Mouse (Mus musculus): Measurements from ENCODE around the gene Prm2.

Gene Prm2

GRCm38 (mm10) chr16:10780631-10781120 is 15.3 kb downstream of the Prm2 start:
- in situ Hi-C loops (cut with MboI, MseI), result loop anchor here (10.0 kb wide), 1 partner anchor 54 kb away; the partner anchor contains the start of gene Rmi2

- in situ Hi-C loops (cut with MboI, MseI), result no loop called here
These were observed 18.3 kb downstream of the Prm2 start for GRCm38 (mm10) chr16:10777579-10778160.

GRCm38 (mm10) chr16:10776322-10776721 is 19.6 kb downstream of the Prm2 start:
- in situ Hi-C loops (cut with MboI, MseI), result no loop called here

GRCm38 (mm10) chr16:10774726-10775125 is 21.2 kb downstream of the Prm2 start:
- in situ Hi-C loops (cut with MboI, MseI), result loop anchor here (5.0 kb wide), 1 partner anchor 112 kb away; no protein-coding TSS in a partner anchor

- in situ Hi-C loops (cut with MboI, MseI), result loop anchor here (5.0 kb wide), 1 partner anchor 111 kb away; no protein-coding TSS in a partner anchor
These were observed 22.4 kb downstream of the Prm2 start for GRCm38 (mm10) chr16:10773543-10773942.

- in situ Hi-C loops (cut with MboI, MseI), result loop anchor here (5.0 kb wide), 1 partner anchor 110 kb away; no protein-coding TSS in a partner anchor
These were observed 24.0 kb downstream of the Prm2 start for GRCm38 (mm10) chr16:10771769-10772510.

GRCm38 (mm10) chr16:10770531-10771325 is 25.2 kb downstream of the Prm2 start:
- in situ Hi-C loops (cut with MboI, MseI), result loop anchor here (5.0 kb wide), 1 partner anchor 108 kb away; no protein-coding TSS in a partner anchor

GRCm38 (mm10) chr16:10769661-10770060 is 26.3 kb downstream of the Prm2 start:
- in situ Hi-C loops (cut with MboI, MseI), result loop anchor here (5.0 kb wide), 1 partner anchor 107 kb away; no protein-coding TSS in a partner anchor

- in situ Hi-C loops (cut with MboI, MseI), result no loop called here
These were observed 27.1 kb downstream of the Prm2 start for GRCm38 (mm10) chr16:10768821-10769220.

- in situ Hi-C loops (cut with MboI, MseI), result no loop called here
These were observed 28.8 kb downstream of the Prm2 start for GRCm38 (mm10) chr16:10767158-10767557.

- in situ Hi-C loops (cut with MboI, MseI), result no loop called here
These were observed 31.6 kb downstream of the Prm2 start for GRCm38 (mm10) chr16:10764323-10764722.

GRCm38 (mm10) chr16:10763540-10764264 is 32.2 kb downstream of the Prm2 start:
- in situ Hi-C loops (cut with MboI, MseI), result no loop called here

- in situ Hi-C loops (cut with MboI, MseI), result no loop called here
These were observed 33.3 kb downstream of the Prm2 start for GRCm38 (mm10) chr16:10762569-10763180.

GRCm38 (mm10) chr16:10761182-10761581 is 34.8 kb downstream of the Prm2 start:
- in situ Hi-C loops (cut with MboI, MseI), result no loop called here

GRCm38 (mm10) chr16:10756168-10756567 is 39.8 kb downstream of the Prm2 start:
- in situ Hi-C loops (cut with MboI, MseI), result no loop called here

GRCm38 (mm10) chr16:10754521-10755296 is 41.2 kb downstream of the Prm2 start:
- in situ Hi-C loops (cut with MboI, MseI), result no loop called here

- in situ Hi-C loops (cut with MboI, MseI), result no loop called here
These were observed 46.1 kb downstream of the Prm2 start for GRCm38 (mm10) chr16:10749824-10750223.

GRCm38 (mm10) chr16:10749226-10749625 is 46.7 kb downstream of the Prm2 start:
- in situ Hi-C loops (cut with MboI, MseI), result no loop called here

Data from regulatory T cell (primary cell).